Mouse (Mus musculus) kidney, adult 18-20 months (tissue): Measurements from ENCODE around the gene Cbfb.
"Not testable (repeated sequence)": the region's sequence is repeated elsewhere in the genome, so short reads cannot be mapped to it uniquely, and the experiment has no call there.

ENCODE experiments used
- DNase-seq: peaks from one replicate; pipeline ENCODE4 v3.0.0; 2021

The Cbfb gene

DNA sequence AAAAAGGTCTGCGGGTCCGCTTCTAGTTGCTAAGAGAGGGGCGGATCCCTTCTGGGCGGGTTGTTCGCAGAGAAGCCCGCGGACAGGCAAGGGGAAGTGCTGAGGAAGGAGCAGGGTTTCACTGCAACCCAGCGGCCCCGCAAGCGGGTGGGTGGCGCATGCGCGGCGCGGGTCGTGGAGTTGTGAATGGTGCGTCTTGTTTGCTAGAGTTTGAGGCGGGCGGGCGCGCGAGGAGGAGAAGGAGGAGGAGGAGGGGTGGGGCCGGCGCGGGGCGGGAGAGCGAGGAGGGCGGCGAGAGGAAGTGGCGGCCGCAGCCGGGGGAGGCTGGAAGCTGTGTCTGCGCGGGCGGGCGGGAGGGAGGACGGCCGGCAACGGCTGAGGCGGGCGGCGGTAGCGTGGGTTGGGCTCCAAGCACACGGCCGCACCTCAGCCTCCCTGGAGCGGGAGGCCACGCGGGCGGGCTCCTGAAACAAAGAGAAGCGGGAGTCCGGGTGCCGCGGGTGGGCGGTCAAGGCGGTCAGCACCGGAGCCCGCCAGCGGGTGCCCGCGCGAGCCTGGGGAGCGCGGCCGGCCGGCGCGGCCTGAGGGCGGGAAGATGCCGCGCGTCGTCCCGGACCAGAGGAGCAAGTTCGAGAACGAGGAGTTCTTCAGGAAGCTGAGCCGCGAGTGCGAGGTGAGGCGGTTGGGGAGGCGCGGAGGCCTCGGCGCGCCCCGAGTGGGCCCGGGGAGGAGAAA is at the start of gene Cbfb:
Gene Cbfb, plus strand, starts transcription at position 294 of the 735 bp plus-strand sequence.
- DNase-seq: peak; percentile 95

GRCm38 (mm10) chr8:105129864-105130263 is 40.6 kb upstream of the Cbfb start:
- no peak for DNase-seq

- no peak for DNase-seq
Measured at GRCm38 (mm10) chr8:105131509-105131908, 39.0 kb upstream of the Cbfb start, which contains the start of gene Ces4a. TSS of gene Ces4a (plus strand) at chr8:105131800.

GRCm38 (mm10) chr8:105138423-105138822 is 32.1 kb upstream of the Cbfb start:
- peak; percentile 86 for DNase-seq

DNA sequence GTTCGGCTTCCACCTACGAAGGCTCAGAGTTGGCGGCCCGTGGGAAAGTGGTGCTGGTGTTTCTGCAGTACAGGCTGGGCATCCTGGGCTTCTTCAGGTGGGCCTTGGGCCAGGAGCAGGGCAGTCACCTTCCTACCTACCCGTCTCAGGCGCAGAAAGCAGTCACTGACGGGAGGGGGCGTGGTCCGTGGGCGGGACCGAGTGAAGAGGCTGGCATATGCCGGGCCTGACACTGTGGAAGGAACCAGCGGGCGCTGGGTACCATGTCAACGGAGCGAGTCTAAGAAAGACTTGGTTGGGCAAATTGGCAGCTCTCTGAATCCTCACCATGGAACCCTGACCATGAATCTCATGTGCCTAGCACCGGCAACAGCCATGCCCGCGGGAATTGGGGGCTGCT is 28.1 kb upstream of the Cbfb start:
- no peak for DNase-seq

DNA sequence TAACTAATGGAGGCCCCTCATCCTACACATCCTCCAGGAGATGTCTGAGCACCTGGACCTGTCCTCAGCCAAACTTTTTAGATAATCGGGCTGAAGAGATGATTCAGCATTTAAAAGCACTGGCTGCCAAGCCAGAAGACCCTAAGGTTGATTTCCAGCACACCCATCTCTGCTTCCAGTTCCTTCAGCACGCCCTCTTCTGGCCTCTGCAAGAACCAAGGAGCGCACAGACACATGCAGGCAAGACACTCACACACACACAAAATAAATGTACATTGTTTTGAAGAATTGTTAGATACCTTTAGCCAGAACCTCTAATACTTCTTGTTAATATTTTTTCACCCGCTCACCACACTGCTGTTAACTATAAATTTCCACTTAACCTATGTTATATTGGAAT is 18.8 kb upstream of the Cbfb start:
- no peak for DNase-seq

DNA sequence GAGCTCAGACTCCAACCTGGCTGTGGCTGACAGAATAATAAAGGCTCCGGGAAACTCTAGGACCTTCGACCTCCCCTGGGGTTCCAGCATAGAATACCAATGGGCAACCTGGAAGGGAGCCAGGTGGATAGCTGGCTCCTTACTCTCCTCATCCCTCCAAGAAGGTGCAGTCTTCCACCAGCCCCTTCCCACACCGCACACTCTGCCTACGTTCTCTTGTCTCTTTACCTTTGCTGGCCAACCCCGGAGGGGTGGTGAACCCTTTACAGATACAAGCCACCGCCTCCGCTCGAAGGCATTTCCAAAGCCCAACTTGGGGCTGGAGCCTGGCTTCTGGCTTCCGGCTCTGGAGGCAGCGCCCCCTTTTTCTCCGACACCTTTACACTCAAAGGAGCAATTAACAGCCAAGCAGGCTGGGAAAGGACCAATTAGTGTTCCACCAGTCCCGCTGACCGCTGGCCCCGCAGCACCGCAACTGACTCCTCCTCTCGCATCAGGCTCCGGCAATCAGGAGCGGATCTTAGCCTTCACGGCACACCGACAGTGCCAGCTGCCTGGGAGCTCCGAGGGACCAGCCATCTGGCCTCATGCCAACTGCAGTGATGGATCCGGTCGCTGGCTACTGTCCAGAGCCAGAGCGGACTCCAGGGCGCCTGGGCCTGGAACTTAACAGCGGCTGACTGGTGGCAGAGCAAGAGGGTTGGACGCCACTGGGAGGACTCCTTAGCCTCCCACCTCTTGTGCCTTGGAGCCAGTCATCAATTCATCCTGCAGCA is 17.7 kb upstream of the Cbfb start:
- DNase-seq: peak; percentile 83

DNA sequence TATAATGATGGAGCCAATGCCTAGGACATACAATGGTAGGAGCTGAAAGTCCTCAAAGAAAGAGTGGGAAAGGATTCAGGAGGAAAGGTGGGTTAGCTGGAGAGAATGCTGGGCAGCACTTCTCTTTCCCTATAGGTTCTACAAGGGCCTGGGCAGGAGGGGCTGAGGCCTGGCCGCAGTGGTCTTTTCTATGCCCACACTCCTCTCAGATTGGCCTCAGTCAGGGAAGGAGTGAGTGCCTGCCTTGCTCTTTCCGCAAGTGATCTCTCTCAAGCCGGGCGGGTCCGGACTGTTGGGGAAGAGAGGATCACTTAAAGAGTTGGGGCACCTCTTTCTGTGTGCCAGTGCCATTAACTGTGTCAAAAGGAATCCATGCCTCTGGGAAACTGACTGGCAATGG is 16.2 kb upstream of the Cbfb start:
- DNase-seq: no peak

DNA sequence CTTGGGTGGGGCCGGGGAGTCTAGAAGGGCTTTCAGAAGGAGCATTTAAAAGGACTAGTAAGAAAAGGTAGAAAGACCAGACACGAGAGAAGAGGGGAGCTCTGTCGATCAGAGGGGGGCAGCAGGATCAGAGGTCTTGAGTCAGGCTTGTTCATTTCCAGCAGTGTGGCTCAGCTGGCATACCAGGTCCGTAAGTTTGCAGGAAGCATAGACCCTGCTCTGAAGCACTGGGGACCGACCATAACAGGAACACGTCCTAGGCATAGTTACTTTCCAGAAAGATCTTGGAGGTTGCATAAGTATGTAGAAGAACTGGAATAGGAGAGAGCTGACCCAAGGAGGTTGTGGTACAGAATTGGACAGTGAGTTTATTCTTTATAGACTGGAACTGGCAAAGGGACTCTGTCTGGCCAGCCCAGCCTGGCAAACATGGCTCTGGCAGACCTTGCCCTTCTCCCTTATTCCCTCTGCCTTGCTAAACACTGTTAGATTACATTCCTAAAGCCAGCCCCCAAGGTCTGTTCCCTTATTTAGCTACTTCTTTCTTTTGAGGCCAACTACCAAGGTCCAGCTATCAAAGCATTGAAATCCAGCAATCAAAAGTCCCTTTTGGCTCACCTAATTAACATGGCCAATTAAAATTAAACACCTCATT is 15.3 kb upstream of the Cbfb start:
- DNase-seq: no peak

- DNase-seq: peak; percentile 40
Measured at GRCm38 (mm10) chr8:105157555-105157954, 12.9 kb upstream of the Cbfb start.

DNA sequence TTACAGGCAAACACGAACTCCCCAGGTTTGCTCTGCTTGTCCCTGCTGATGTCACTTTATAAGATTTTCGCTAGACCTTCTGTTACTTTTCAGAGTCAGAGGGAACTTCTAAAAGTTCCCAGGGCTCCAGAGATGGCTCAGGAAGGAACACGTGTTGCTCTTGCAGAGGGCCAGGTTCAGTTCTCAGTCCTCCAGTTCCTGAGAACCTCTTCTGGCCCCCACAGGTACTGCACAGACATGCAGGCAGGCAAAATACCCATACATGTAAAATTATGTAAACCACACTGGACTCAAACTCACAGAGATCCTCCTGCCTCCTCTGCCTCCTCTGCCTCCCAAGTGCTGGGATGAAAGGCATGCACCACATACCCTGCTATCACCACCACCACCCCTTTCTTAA is 12.4 kb upstream of the Cbfb start:
- no peak for DNase-seq

GRCm38 (mm10) chr8:105161121-105161652 is 9.3 kb upstream of the Cbfb start:
- no peak for DNase-seq

DNA sequence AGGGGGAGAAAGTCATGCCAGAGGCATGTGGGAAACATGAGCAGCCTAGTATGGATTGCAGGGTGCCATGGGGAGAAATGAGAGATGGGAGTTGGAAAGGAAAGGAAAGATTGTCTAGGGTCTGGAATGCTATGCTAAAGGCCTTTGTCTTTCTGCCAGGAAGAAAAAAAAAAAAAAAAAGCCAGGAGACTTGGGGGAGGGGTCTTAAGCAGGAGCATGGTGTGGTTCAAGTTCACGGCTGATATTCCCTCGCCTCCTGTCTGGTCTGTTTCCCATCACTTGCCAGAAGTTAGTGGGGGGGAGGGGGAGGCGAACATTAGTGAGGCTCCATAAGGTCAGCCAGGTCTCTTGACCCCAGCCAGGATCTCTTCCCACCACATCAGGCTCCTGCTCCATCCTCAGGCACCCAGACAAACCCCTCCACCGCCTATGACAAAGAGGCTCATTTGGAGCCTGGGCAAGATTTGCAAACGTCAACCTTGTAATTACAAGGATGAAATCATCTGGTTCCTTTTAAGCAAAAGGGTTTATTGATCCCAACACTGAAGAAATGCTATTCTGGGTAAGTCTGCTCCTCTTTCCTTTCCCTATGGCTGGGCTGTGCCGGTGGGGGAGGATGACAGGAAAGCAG is 6.1 kb upstream of the Cbfb start:
- no peak for DNase-seq

GRCm38 (mm10) chr8:105165191-105165590 is 5.3 kb upstream of the Cbfb start:
- DNase-seq: no peak

DNA sequence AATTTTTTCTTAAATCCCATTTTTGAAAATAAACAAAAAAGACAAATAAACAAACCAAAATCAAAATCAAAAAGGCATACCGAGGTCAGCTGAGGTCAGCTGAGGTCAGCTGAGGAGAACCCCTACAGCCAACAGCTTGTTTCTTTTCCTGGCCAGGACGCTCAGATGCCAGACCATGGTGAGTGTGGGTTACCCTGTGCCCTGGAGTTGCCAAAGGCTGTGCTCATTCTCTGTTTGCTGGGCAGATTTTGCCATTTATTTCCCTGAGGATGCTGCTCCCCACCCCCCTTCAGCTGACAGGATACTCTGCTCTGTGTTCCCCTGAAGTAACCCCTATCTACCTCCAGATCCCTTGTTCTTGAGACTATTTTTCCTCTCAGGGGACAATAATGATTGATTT is 3.4 kb upstream of the Cbfb start:
- no peak for DNase-seq

DNA sequence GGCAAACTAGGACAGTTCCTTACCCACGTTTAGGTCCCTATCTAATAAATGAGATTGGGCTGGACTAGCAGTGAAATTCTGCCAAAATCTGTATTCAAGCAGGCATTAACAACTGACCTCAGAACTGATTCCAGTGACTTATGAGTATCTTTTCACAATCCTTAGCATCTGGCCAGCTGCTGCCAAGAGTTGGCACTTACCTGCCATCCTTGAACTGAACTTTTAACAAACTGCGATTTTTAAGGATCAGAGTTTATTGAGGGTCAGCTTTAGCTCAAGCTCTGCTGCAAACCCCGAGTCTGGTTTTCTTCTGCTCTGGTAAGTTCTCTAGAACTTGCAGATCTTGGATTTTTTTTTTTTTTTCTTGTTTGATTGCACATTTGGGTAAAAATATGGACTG is 892 bp upstream of the Cbfb start:
- no peak for DNase-seq

DNA sequence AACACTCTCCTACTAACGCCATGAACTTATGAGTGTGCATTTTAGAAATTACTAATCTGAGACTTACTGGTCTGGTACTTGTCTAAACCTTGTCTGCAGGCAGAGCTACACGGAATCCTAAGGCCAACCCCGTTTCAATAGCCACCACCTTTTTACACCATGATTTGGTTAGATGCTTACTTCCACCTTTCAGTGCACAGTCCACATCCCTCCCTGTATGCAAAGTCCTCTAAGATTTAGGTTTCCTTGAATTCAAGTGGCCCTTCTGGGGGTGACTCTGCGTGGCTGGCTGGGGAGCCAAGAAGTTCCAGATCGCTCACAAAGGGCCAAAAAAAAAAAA is 463 bp upstream of the Cbfb start:
- DNase-seq: no peak

GRCm38 (mm10) chr8:105171116-105172002 is 885 bp downstream of the Cbfb start:
- peak; percentile 82 for DNase-seq

- no peak for DNase-seq
Measured at GRCm38 (mm10) chr8:105172003-105172362, 1.5 kb downstream of the Cbfb start.

DNA sequence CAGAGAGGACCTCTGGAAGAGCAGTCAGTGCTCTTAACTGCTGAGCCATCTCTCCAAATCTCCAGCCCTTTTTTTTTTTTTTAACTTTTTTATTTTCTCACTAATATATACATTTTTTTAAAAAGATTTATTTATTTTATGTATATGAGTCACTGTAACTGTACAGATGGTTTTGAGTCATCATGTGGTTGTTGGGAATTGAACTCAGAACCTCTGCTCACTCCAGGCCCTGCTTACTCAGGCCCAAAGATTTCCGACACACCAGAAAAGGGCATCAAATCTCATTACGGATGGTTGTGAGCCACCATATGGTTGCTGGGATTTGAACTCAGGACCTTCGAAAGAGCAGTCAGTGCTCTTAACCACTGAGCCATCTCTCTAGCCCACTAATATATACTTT is 4.8 kb downstream of the Cbfb start:
- DNase-seq: not testable (repeated sequence)

DNA sequence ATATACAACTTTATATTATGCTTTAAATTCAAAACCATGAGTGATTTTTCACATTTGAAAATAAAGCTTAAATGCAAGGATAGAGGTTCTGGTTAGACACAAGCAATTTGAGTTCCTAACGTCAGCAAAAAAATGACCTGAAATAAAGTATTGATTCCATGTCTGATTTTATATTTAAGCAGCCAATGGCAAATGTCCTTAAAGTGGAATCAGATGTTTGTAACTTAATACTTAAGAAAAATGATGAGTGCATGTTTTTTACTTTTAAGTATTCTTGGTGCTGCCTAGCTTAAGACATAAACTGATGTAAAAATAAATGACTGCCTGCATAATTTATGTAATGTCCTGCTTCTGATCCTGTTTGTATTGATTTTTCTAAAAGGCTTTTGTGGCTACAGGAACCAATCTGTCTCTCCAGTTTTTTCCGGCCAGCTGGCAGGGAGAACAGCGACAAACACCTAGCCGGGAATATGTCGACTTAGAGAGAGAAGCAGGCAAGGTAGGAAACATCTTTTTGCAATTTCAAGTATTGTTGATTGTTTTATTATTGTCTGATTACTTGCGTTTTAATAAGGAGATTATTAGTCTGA is 7.8 kb downstream of the Cbfb start:
- no peak for DNase-seq

DNA sequence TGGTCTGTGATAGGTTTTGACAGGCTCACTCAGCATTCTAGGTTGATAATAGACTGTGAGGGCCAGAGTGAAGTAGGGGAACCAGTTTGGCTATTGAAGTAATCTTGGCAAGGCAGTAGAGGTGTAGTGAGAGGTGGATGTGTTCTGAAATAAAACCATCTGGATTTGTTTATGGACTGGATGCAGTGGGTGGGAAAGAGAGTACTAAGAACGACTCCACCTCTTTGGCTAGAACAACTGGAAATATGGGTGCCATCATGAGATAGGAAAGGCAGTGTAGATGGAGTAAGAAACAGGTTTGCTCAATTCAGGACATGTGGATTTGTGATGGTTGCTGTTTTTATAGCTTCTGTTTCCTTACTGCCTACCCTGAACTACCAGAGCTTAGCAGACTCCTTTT is 11.7 kb downstream of the Cbfb start:
- DNase-seq: no peak
